Mouse (Mus musculus): ENCODE data around the gene Dus1l. TPM values are rescaled to one million over a fixed set of nuclear protein-coding genes. Genes with fewer than 3 reads are reported as not detected.
"Not testable (repeated sequence)": the region's sequence is repeated elsewhere in the genome, so short reads cannot be mapped to it uniquely, and the experiment has no call there.

Gene Dus1l
- polyA plus RNA-seq, 1 experiment from 2014 or later = 46.0 TPM

DNA sequence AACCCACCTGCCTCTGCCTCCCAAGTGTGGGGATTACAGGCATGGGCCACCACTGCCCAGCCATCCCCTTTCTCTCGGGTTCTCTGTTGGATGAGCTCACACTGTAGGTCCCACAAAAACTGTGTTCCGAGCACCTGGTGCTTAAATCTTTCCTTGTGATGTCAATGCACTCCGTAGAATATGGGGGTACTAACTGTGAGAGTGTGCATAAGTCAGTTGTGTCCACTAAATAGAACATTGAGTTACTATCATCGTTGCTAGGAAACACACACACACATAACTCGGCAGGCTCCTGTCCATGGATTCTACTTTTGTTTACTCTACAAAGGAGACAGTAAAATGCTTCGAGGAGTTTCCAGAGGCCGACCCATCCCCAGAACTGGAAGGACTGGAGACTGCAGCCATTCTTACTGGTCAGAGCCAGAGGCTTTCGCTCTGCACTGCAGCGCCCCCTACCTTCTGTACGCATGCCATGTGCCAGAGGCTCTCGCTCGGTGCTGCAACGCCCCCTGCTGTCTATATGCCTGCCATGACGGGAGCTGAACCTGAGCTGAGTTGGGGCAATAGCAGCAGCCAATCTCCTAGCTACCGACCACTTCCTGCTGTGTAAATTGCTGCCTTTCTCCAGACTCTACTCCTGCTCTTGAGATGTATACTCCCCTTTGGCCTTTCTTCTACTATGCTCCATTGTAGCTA lies 20.3 kb downstream of the Dus1l start:
- ChIA-PET POLR2A (interaction anchor here (0.7 kb wide), 1 partner anchor 20 kb away, joined by 3 read pairs; no protein-coding TSS in a partner anchor), CTCF (interaction anchor here (0.6 to 7.5 kb wide), 36 partner anchors 8 to 191 kb away, joined by 3 to 81 read pairs (median 4); partner anchors contain the start of genes Cbr2, Cenpx, Dcxr and Lrrc45)
- DNase-seq (ENCODE audit: low read depth, low spot score) (peak; percentile 75), ATAC-seq (peak; percentile 57)
- TF ChIP-seq CTCF (IDR thresholded peaks at IDR 0.05) = peak; percentile 99
- no peaks in the 10 kb centered on the region for H3K27me3 ChIP-seq
- in situ Hi-C loops (cut with MboI; ENCODE audit: low pct_unique_long_range_greater_than_20kb) = loop anchor here (5.0 kb wide), 1 partner anchor 49 kb away; the partner anchor contains the start of gene Dcxr

- ChIA-PET POLR2A (no interaction called here), CTCF (interaction anchor here (2.1 to 7.5 kb wide), 2 partner anchors 51 to 60 kb away, joined by 7 to 81 read pairs; partner anchors contain the start of genes Cenpx, Lrrc45 and Rac3)
- no peaks in the 10 kb centered on the region for H3K27me3 ChIP-seq
- TF ChIP-seq CTCF (IDR thresholded peaks at IDR 0.05) = no peak
- in situ Hi-C loops (cut with MboI; ENCODE audit: low pct_unique_long_range_greater_than_20kb) = no loop called here
- ATAC-seq = no peak
- no peak for DNase-seq (ENCODE audit: low read depth, low spot score)
These were observed 22.6 kb downstream of the Dus1l start for GRCm38 (mm10) chr11:120773463-120774190.

GRCm38 (mm10) chr11:120772749-120773148 lies 23.5 kb downstream of the Dus1l start:
- DNase-seq (ENCODE audit: low read depth, low spot score) (no peak), ATAC-seq (no peak)
- H3K27me3 ChIP-seq = no peaks in the 10 kb centered on the region
- ChIA-PET CTCF (interaction anchor here (2.1 to 7.5 kb wide), 2 partner anchors 50 to 59 kb away, joined by 7 to 81 read pairs; partner anchors contain the start of genes Cenpx, Lrrc45 and Rac3), POLR2A (no interaction called here)
- in situ Hi-C loops (cut with MboI; ENCODE audit: low pct_unique_long_range_greater_than_20kb) = no loop called here
- TF ChIP-seq CTCF (IDR thresholded peaks at IDR 0.05) = no peak

DNA sequence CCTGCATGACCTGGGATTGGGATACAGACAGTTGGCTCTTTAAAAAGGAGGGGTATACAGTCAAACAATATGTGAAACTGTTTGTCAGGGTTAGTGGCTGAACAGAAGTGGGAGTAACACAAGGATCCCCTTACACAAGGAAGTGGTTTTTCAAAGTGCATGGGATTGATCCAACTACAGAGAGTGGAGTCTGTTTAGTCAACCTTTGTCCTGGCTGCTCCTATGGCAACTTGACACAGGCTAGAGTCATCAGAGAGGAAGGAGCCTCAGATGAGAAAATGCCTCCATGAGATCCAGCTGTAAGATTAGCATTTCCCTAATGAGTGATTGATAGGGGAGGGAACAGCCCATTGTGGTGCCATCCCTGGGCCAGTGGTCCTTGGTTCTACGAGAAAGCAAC lies 28.0 kb downstream of the Dus1l start:
- DNase-seq (ENCODE audit: low read depth, low spot score) (no peak), ATAC-seq (no peak)
- ChIA-PET CTCF (interaction anchor here (1.4 kb wide), 1 partner anchor 8 kb away, joined by 3 read pairs; no protein-coding TSS in a partner anchor), POLR2A (no interaction called here)
- H3K27me3 ChIP-seq = no peaks in the 10 kb centered on the region
- in situ Hi-C loops (cut with MboI; ENCODE audit: low pct_unique_long_range_greater_than_20kb) = loop anchor here (5.0 kb wide), 1 partner anchor 116 kb away; no protein-coding TSS in a partner anchor
- TF ChIP-seq CTCF (IDR thresholded peaks at IDR 0.05) = no peak

GRCm38 (mm10) chr11:120767023-120767422 lies 29.2 kb downstream of the Dus1l start:
- DNase-seq (ENCODE audit: low read depth, low spot score); H3K27me3 ChIP-seq; ATAC-seq; POLR2A ChIA-PET: not testable (repeated sequence)
- CTCF ChIA-PET = interaction anchor here (1.4 kb wide), 1 partner anchor 9 kb away, joined by 3 read pairs; no protein-coding TSS in a partner anchor
- in situ Hi-C loops (cut with MboI; ENCODE audit: low pct_unique_long_range_greater_than_20kb) = loop anchor here (5.0 kb wide), 1 partner anchor 115 kb away; no protein-coding TSS in a partner anchor

- in situ Hi-C loops (cut with MboI; ENCODE audit: low pct_unique_long_range_greater_than_20kb); POLR2A ChIA-PET; H3K27me3 ChIP-seq; DNase-seq (ENCODE audit: low read depth, low spot score); CTCF ChIA-PET: not testable (repeated sequence)
- peak; percentile 26 for ATAC-seq
These were observed 32.8 kb downstream of the Dus1l start for GRCm38 (mm10) chr11:120763121-120763999.

- in situ Hi-C loops (cut with MboI; ENCODE audit: low pct_unique_long_range_greater_than_20kb); DNase-seq (ENCODE audit: low read depth, low spot score); ATAC-seq; CTCF ChIA-PET; POLR2A ChIA-PET; H3K27me3 ChIP-seq: not testable (repeated sequence)
These were observed 33.5 kb downstream of the Dus1l start, which contains the start of gene Hmga1b for GRCm38 (mm10) chr11:120762672-120763041. TSS of gene Hmga1b (plus strand) at chr11:120762794.

GRCm38 (mm10) chr11:120761811-120762671 lies 34.2 kb downstream of the Dus1l start:
- ATAC-seq (peak; percentile 35), DNase-seq (ENCODE audit: low read depth, low spot score) (no peak)
- in situ Hi-C loops (cut with MboI; ENCODE audit: low pct_unique_long_range_greater_than_20kb) = no loop called here
- no peak for TF ChIP-seq CTCF (IDR thresholded peaks at IDR 0.05)
- H3K27me3 ChIP-seq = no peaks in the 10 kb centered on the region
- POLR2A ChIA-PET = no interaction called here
- CTCF ChIA-PET = interaction anchor here (1.2 kb wide), 1 partner anchor 14 kb away, joined by 5 read pairs; no protein-coding TSS in a partner anchor

- in situ Hi-C loops (cut with MboI; ENCODE audit: low pct_unique_long_range_greater_than_20kb) = no loop called here
These were observed 36.0 kb downstream of the Dus1l start for GRCm38 (mm10) chr11:120760236-120760635.

More at GRCm38 (mm10) chr11:120760236-120760635, 36.0 kb downstream of the Dus1l start:
- no peak for DNase-seq (ENCODE audit: low read depth, low spot score)
- ATAC-seq = no peak
- TF ChIP-seq CTCF (IDR thresholded peaks at IDR 0.05) = no peak
- ChIA-PET CTCF (interaction anchor here (1.1 to 2.9 kb wide), 2 partner anchors 15 to 16 kb away, joined by 3 to 10 read pairs; no protein-coding TSS in a partner anchor), POLR2A (no interaction called here)
- no peaks in the 10 kb centered on the region for H3K27me3 ChIP-seq
